Mouse (Mus musculus) midbrain, embryonic 11.5 days (tissue): ENCODE results near the gene Camkmt. TPM values are rescaled to one million over a fixed set of nuclear protein-coding genes. Genes with fewer than 3 reads are reported as not detected.

Experiments
- ATAC-seq: fragments of 200-750 bp; cut with Nextera tagmentation; 2 replicates; pipeline ENCODE4 v1.8.0; 2017; ENCODE audit warnings: moderate TSS enrichment, moderate library complexity; ENCODE audit not compliant: low FRiP score
- DNase-seq: peaks from one replicate; pipeline ENCODE4 v3.0.0; 2015; ENCODE audit warnings: low spot score; ENCODE audit errors: missing footprints
- H3K27ac ChIP-seq: fragments of 300-500 bp; sonication (generic); 2 replicates; pipeline ENCODE4 v1.5.1; 2014; ENCODE audit warnings: low read depth, low read length
- H3K27me3 ChIP-seq: fragments of 300-500 bp; sonication (generic); 2 replicates; pipeline ENCODE4 v1.6.1; 2014; ENCODE audit warnings: mild to moderate bottlenecking, low read length, moderate library complexity, mixed read lengths; ENCODE audit not compliant: control insufficient read depth, insufficient read depth
- H3K36me3 ChIP-seq: fragments of 300-500 bp; sonication (generic); 2 replicates; pipeline ENCODE4 v1.6.1; 2014; ENCODE audit warnings: mild to moderate bottlenecking, low read length, moderate library complexity, mixed read lengths; ENCODE audit not compliant: control insufficient read depth, insufficient read depth
- H3K4me1 ChIP-seq: fragments of 300-500 bp; sonication (generic); 2 replicates; pipeline ENCODE4 v1.6.1; 2014; ENCODE audit warnings: low read length; ENCODE audit not compliant: control insufficient read depth, insufficient read depth
- H3K4me2 ChIP-seq: fragments of 300-500 bp; sonication (generic); 2 replicates; pipeline ENCODE4 v1.6.1; 2014; ENCODE audit warnings: mild to moderate bottlenecking, moderate library complexity
- H3K4me3 ChIP-seq: fragments of 300-500 bp; sonication (generic); 2 replicates; pipeline ENCODE4 v1.5.1; 2014; ENCODE audit warnings: low read depth, low read length
- H3K9ac ChIP-seq: fragments of 300-500 bp; sonication (generic); 2 replicates; pipeline ENCODE4 v1.6.1; 2014; ENCODE audit warnings: low read length
- H3K9me3 ChIP-seq: fragments of 300-500 bp; sonication (generic); 2 replicates; pipeline ENCODE4 v1.6.1; 2016; ENCODE audit warnings: low read length; ENCODE audit not compliant: control insufficient read depth
- WGBS: fragments of 180-500 bp; shearing (Covaris S2); extraction: QIAGEN DNeasy Blood & Tissue Kit; methylation state at CpG from one replicate; pipeline ENCODE4 v1.1.7; 2014; 5-methylcytosine and 5-hydroxymethylcytosine counted together
- polyA plus RNA-seq: library from polyadenylated mRNA; unstranded; fragments of >200 nt; fragmentation: Nextera tagmentation; extraction: Ambion mirVana; gene quantifications from 2 replicates; pipeline ENCODE4 v1.2.1, GENCODE M21; 2014

The Camkmt gene
- polyA plus RNA-seq, 1 experiment from 2014 or later: 14.9 TPM

GRCm38 (mm10) chr17:85432923-85433322 is 342.6 kb downstream of the Camkmt start:
- 45% methylated on average over 8 of the region's 8 CpGs for WGBS
- Histone ChIP-seq H3K4me3 (no peak overlapping the region), H3K27ac (no peak overlapping the region), H3K9ac (no peak overlapping the region), H3K27me3 (no peaks in the 10 kb centered on the region; the same call in 1 of the 2 replicates), H3K36me3 (no peaks in the 10 kb centered on the region), H3K9me3 (no peaks in the 10 kb centered on the region), H3K4me1 (peaks cover 3% of the 10 kb centered on the region; the same call in 1 of the 2 replicates), H3K4me2 (no peak overlapping the region)
- DNase-seq (peak; percentile 82), ATAC-seq (no peak)

GRCm38 (mm10) chr17:85443036-85443435 is 352.7 kb downstream of the Camkmt start:
- ATAC-seq: no peak
- Histone ChIP-seq H3K4me1 (no peaks in the 10 kb centered on the region), H3K27me3 (peaks cover 5% of the 10 kb centered on the region; the same call in 1 of the 2 replicates), H3K9ac (no peak overlapping the region), H3K9me3 (no peaks in the 10 kb centered on the region), H3K4me2 (no peak overlapping the region), H3K27ac (no peak overlapping the region), H3K36me3 (no peaks in the 10 kb centered on the region), H3K4me3 (no peak overlapping the region)
- WGBS: 88% methylated on average over 8 of the region's 8 CpGs
- peak; percentile 73 for DNase-seq

GRCm38 (mm10) chr17:85454419-85454983 is 364.1 kb downstream of the Camkmt start:
- ATAC-seq: peak; percentile 84
- peak overlapping the region; percentile 37 for H3K4me2 ChIP-seq

GRCm38 (mm10) chr17:85455063-85455462 is 364.7 kb downstream of the Camkmt start:
- Histone ChIP-seq H3K27ac (no peak overlapping the region), H3K4me3 (peak overlapping the region; percentile 10; the same call in 1 of the 2 replicates), H3K9ac (no peak overlapping the region), H3K36me3 (no peaks in the 10 kb centered on the region), H3K27me3 (peaks cover 83% of the 10 kb centered on the region), H3K9me3 (no peaks in the 10 kb centered on the region), H3K4me1 (peaks cover 10% of the 10 kb centered on the region), H3K4me2 (peak overlapping the region; percentile 37)
- DNase-seq: peak; percentile 92
- ATAC-seq: no peak
- WGBS: 1% methylated on average over 16 of the region's 16 CpGs

More at GRCm38 (mm10) chr17:85454419-85454983, 364.1 kb downstream of the Camkmt start:
- H3K4me1 ChIP-seq: peaks cover 10% of the 10 kb centered on the region
- peaks cover 79% of the 10 kb centered on the region for H3K27me3 ChIP-seq
- no peaks in the 10 kb centered on the region for H3K9me3 ChIP-seq
- H3K4me3 ChIP-seq: peak overlapping the region; percentile 10
- no peak overlapping the region; the same call in 1 of the 2 replicates for H3K9ac ChIP-seq
- H3K36me3 ChIP-seq: no peaks in the 10 kb centered on the region
- WGBS: under 1% methylated on average over 23 of the region's 23 CpGs
- H3K27ac ChIP-seq: peak overlapping the region; percentile 17; the same call in 1 of the 2 replicates
- peak; percentile 97 for DNase-seq

- H3K27ac ChIP-seq: no peak overlapping the region
- peaks cover 89% of the 10 kb centered on the region for H3K27me3 ChIP-seq
- no peak overlapping the region for H3K4me3 ChIP-seq
- H3K4me2 ChIP-seq: peak overlapping the region; percentile 18; the same call in 1 of the 2 replicates
- no peak overlapping the region for H3K9ac ChIP-seq
- WGBS: under 1% methylated on average over 14 of the region's 14 CpGs
- H3K4me1 ChIP-seq: peaks cover 10% of the 10 kb centered on the region
- peak; percentile 60 for ATAC-seq
- DNase-seq: peak; percentile 95
- H3K9me3 ChIP-seq: no peaks in the 10 kb centered on the region
- H3K36me3 ChIP-seq: no peaks in the 10 kb centered on the region
Observed at GRCm38 (mm10) chr17:85458075-85458474, 367.7 kb downstream of the Camkmt start.

GRCm38 (mm10) chr17:85458589-85458988 is 368.2 kb downstream of the Camkmt start:
- ATAC-seq (no peak), DNase-seq (no peak)
- H3K9ac ChIP-seq: no peak overlapping the region
- H3K4me2 ChIP-seq: no peak overlapping the region
- peaks cover 10% of the 10 kb centered on the region for H3K4me1 ChIP-seq
- H3K36me3 ChIP-seq: no peaks in the 10 kb centered on the region
- H3K27me3 ChIP-seq: peaks cover 87% of the 10 kb centered on the region
- no peaks in the 10 kb centered on the region for H3K9me3 ChIP-seq
- no peak overlapping the region for H3K4me3 ChIP-seq
- WGBS: 5% methylated on average over 9 of the region's 9 CpGs
- no peak overlapping the region for H3K27ac ChIP-seq

- no peak for ATAC-seq
- peaks cover 92% of the 10 kb centered on the region for H3K27me3 ChIP-seq
- no peak overlapping the region for H3K27ac ChIP-seq
- peaks cover 15% of the 10 kb centered on the region for H3K4me1 ChIP-seq
- no peak overlapping the region for H3K4me3 ChIP-seq
- no peak for DNase-seq
- no peaks in the 10 kb centered on the region for H3K36me3 ChIP-seq
- no peak overlapping the region for H3K9ac ChIP-seq
- H3K9me3 ChIP-seq: no peaks in the 10 kb centered on the region
- no peak overlapping the region for H3K4me2 ChIP-seq
- WGBS: 36% methylated on average over 3 of the region's 3 CpGs
Observed at GRCm38 (mm10) chr17:85461577-85461976, 371.2 kb downstream of the Camkmt start.

- Histone ChIP-seq H3K4me3 (no peak overlapping the region), H3K9me3 (no peaks in the 10 kb centered on the region), H3K27me3 (peaks cover 94% of the 10 kb centered on the region), H3K4me1 (peaks cover 15% of the 10 kb centered on the region), H3K27ac (no peak overlapping the region), H3K9ac (no peak overlapping the region), H3K4me2 (0 out of 2 replicates have a peak overlapping the region, but pooled peaks have one; percentile 4), H3K36me3 (no peaks in the 10 kb centered on the region)
- 12% methylated on average over 22 of the region's 22 CpGs for whole genome bisulfite sequencing
- no peak for ATAC-seq
- DNase-seq: peak; percentile 96
Observed at GRCm38 (mm10) chr17:85463497-85464392, 373.4 kb downstream of the Camkmt start.
